Comparison of ENCODE assay signal across 12 mouse cellular contexts in the genomic region with DNA sequence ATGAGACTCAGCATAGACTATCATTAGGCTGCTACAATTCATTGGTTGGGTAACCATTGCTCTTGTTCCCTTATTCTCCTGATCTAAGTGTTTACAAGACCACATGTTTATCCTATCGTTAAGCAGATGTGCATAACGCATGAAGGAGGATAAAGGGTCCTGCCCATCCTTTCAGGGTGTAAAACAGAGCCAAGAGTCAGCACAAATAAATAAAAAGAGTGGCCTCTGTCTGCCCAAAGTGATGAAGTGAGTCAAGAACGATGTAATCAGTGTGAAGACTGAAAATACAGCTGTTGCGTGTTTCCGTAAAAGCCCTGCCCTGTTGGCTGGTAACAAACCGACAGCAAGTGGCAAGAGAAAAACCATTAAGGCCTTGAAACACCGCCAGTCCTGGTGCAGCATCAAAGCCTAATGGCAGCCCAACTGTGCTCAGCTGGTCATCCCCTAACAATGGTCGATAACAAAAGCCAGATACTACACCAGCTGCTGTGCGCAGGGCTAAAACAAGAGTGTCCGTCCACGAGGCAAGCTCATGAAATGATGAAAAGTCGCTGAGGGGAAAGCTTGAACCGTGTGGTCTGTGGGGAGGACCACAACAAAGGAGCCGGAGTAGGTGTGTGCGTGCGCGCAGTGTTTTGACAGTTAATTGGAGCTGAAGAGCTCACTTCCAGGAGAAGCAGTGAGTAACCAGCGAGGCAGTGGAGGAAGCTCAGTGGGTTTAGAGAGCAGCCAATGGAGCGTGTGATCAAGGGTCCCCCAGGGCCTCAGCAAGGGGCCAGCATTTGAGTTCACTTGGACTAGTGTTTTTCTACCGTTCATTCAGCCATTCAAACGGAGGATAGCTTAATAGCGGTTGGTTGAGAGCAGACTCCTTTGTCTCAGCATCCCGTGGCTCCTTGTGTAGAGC.
A peak's percentile ranks its signal among the peaks of the same experiment; 100 is the strongest.
DNase-seq lines count a peak whose midpoint lies in the region; ATAC-seq lines count a peak whose summit lies in the region.
"Had no signal": no experiment of that assay in that cellular context is flagged by ENCODE, and none has a peak within 500 bp of the region (broad histone marks: within the 10 kb centered on the region; RNA-seq: fewer than 3 reads in every experiment).

No protein-coding gene starts in this region.

- WGBS in kidney, embryonic 15.5 days: 66% methylated on average over 23 of the region's 23 CpGs
- 9% methylated on average over 23 of the region's 23 CpGs for WGBS in forebrain, embryonic 13.5 days
- 18% methylated on average over 23 of the region's 23 CpGs for WGBS in neural tube, embryonic 14.5 days

- ATAC-seq in kidney, embryonic 15.5 days (replicated peaks; ENCODE audit: low FRiP score): peak; percentile 66
- peak; percentile 92 for ATAC-seq in forebrain, embryonic 13.5 days
- peak; percentile 87 for ATAC-seq in neural tube, embryonic 14.5 days (ENCODE audit: low read depth)
- no peak for ATAC-seq in granulocyte monocyte progenitor cell, adult 5-6 weeks (replicated peaks; ENCODE audit: poor library complexity, severe bottlenecking)
- ATAC-seq: activated CD4-positive, CD25-positive, alpha-beta regulatory T cell, adult 4 months had no signal

- H3K9me3 ChIP-seq in kidney, embryonic 15.5 days (replicated peaks): no peaks in the 10 kb centered on the region
- H3K9me3 ChIP-seq in forebrain, embryonic 13.5 days (replicated peaks): no peaks in the 10 kb centered on the region
- no peaks in the 10 kb centered on the region for H3K9me3 ChIP-seq in neural tube, embryonic 14.5 days (ENCODE audit: control insufficient read depth, low read length)
- H3K9me3 ChIP-seq: limb, embryonic 10.5 days had no signal

- no peak overlapping the region for H3K4me2 ChIP-seq in kidney, embryonic 15.5 days
- peak overlapping the region; percentile 51 for H3K4me2 ChIP-seq in forebrain, embryonic 13.5 days
- H3K4me2 ChIP-seq in neural tube, embryonic 14.5 days (ENCODE audit: low read depth, low read length): peak overlapping the region; percentile 12; the same call in 1 of the 2 replicates

- no peak for DNase-seq in kidney, adult 11 months
- peak; percentile 12 for DNase-seq in lung, postnatal 14 days
- DNase-seq in adrenal gland, postnatal 25 days: no peak
- no peak for DNase-seq in layer of hippocampus, postnatal 36 days
- DNase-seq: cerebellum, adult 2 months; gastrocnemius, postnatal 25 days had no signal

- no peak overlapping the region for H3K4me3 ChIP-seq in kidney, embryonic 15.5 days (replicated peaks)
- H3K4me3 ChIP-seq in forebrain, embryonic 13.5 days: peak overlapping the region; percentile 15; the same call in 1 of the 2 replicates
- H3K4me3 ChIP-seq in neural tube, embryonic 14.5 days (ENCODE audit: low read depth, low read length): no peak overlapping the region
- H3K4me3 ChIP-seq: limb, embryonic 10.5 days had no signal

- no peaks in the 10 kb centered on the region for H3K36me3 ChIP-seq in kidney, embryonic 15.5 days
- H3K36me3 ChIP-seq in forebrain, embryonic 13.5 days (ENCODE audit: poor library complexity, severe bottlenecking): no peaks in the 10 kb centered on the region
- no peaks in the 10 kb centered on the region for H3K36me3 ChIP-seq in neural tube, embryonic 14.5 days (ENCODE audit: control insufficient read depth, insufficient read depth, low read length)
- H3K36me3 ChIP-seq: limb, embryonic 10.5 days had no signal

- no peaks in the 10 kb centered on the region for H3K4me1 ChIP-seq in kidney, embryonic 15.5 days
- peaks cover 12% of the 10 kb centered on the region for H3K4me1 ChIP-seq in forebrain, embryonic 13.5 days
- H3K4me1 ChIP-seq in neural tube, embryonic 14.5 days (ENCODE audit: control insufficient read depth, insufficient read depth, low read length): no peaks in the 10 kb centered on the region

- H3K9ac ChIP-seq in kidney, embryonic 15.5 days: no peak overlapping the region
- no peak overlapping the region for H3K9ac ChIP-seq in forebrain, embryonic 13.5 days
- no peak overlapping the region for H3K9ac ChIP-seq in neural tube, embryonic 14.5 days (replicated peaks; ENCODE audit: low read depth, low read length)

- no peaks in the 10 kb centered on the region for H3K27me3 ChIP-seq in kidney, embryonic 15.5 days
- no peaks in the 10 kb centered on the region for H3K27me3 ChIP-seq in forebrain, embryonic 13.5 days
- no peaks in the 10 kb centered on the region for H3K27me3 ChIP-seq in neural tube, embryonic 14.5 days (ENCODE audit: control insufficient read depth, insufficient read depth, low read length)

- no peak overlapping the region for H3K27ac ChIP-seq in kidney, embryonic 15.5 days
- H3K27ac ChIP-seq in forebrain, embryonic 13.5 days: peak overlapping the region; percentile 33; the same call in 1 of the 2 replicates
- H3K27ac ChIP-seq in neural tube, embryonic 14.5 days (ENCODE audit: low read depth, low read length): peak overlapping the region; percentile 24; the same call in 1 of the 2 replicates
- H3K27ac ChIP-seq: limb, embryonic 10.5 days had no signal
